Mouse (Mus musculus) effector memory CD4-positive, alpha-beta T cell, adult 7 months (primary cell): ENCODE results near the gene Atp5k. TPM values are rescaled to one million over a fixed set of nuclear protein-coding genes. Genes with fewer than 3 reads are reported as not detected.

Source experiments
- polyA plus RNA-seq: library from polyadenylated mRNA; unstranded; fragments of 100-300 nt; shearing (Covaris generic); gene quantifications from one replicate; pipeline ENCODE4 v1.2.1, GENCODE M21; 2017

Atp5k gene
- polyA plus RNA-seq: 97.6 TPM

DNA sequence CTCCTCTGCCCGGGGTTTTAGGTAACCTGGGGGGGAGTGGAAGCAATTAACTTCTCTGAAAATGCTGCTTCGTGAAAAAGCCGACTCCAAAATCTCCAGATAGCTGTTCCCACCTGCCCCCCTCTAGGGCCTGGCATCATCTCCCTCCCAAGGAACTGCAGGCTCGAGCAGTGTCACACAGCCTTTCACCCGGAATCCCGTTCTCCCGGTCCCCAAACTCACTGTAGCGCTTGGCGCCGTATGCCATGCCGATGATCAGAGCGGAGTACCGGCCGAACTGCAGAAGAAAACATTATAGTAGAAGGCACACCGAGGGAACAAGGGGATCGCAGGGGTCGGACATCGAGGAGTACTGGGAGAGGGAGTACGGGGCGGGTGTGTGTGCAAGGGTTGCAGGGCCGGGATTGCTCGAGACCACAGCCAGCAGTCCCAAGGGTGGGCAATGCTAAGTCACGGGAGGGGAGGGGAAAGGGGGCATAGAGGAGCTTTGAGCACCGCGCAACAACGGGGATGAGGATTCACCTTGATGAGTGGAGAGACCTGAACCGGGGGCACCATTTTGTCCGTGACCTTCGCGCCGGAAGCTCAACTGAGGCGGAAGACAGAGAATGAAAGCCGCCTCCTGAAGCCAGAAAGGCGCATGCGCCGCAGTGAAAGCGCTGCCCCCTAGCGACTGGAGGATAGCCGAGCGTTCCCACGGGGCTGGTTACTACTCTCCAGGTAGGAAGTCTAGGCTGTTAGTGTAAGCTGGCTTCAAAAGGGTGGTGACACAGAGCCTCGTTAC is at the start of gene Atp5k:
TSS of gene Atp5k (minus strand) at position 645 of the 784 bp plus-strand sequence.

DNA sequence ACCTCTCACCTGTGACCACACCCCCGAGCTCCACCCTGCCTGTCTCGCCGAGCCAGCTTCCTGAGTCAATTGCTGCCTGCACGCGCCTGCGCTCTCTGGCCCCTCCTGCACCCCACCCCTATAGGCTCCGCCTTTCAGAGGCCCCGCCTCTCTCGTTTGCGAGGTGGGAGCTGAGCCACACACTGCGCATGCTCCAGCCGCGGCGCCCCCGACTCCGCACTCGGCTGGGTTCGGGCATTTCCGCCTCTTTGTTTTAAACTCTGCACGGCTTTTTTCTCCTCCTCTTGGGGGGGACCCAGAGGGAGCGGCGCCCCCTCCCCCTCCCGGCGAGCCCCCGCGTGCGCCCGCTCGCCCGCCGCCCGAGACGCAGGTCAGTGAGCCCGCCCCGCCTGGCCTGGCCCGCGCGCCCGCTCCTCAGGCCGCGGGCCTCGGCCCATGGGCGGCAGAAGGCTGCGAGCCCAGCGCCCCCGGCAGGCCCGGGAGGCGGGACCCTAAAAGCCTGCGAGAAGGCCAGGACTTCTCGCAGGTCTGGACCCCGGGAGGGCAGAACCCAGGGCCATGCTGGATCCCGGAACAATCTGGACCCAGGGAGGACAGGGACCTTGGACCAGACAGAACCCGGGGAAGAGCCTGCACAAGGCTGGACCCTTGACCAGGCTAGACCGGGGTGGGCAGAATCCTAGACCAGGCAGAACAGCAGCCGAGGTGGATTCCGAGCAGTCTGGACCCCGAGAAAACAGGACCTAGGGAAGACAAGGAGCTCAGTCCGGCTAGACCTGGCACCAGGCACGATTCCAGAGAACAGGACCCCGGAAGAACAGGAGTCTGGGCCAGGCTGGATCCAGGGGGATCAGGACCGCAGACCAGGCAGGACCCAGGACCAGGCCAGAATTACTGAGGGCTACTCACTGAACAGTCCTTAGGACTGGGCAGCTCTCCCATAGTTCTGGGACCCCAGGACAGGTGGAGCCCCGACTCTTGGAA is 27.1 kb upstream of the Atp5k start, which contains the start of gene Pcgf3:
TSS of gene Pcgf3 (plus strand) at position 151 of the 984 bp plus-strand sequence.

DNA sequence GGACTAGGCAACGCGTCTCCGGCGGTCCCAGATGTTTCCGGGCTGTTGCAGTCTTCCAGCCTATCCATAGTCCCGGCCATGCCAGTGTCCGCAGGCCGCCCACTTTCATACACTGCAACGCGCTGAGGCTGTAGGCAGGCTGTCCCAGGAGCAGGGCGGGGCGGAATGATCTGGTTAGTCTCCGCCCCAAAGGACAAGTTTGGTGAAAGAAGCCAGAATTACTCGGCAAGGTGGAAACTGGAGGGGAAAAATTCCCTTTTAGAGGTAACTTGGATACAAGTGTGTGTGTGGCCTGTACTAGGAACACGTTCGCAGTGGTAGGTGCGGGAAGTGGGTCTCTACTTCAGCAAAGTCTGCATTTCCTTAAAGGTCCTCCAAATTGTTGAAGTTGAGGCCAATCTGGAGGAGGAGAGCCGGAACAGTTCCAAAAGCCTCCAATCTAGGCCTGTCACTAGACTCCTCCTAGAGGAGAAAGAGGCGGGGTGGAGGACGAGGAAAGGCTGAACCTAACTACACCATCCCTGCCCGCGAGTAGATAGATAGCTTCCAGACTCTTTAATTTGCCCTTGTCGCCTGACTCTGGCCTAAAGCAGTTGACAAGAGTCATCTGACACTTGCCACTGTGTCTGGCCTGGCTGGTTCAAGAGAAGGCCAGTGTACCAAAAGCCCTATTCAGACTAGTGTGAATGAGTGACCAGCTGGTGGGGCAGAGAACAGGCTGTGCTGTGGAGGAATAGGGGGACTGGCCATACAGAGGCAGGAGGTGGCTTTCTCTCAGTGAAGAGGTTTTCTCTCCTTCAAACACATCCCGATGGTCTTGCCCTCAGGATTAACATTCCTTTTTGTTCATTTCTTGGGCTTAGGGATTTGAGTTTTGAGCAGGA is 14.8 kb upstream of the Atp5k start, which contains the start of gene Mfsd7a:
TSS of gene Mfsd7a (minus strand) at position 107 of the 884 bp plus-strand sequence.

DNA sequence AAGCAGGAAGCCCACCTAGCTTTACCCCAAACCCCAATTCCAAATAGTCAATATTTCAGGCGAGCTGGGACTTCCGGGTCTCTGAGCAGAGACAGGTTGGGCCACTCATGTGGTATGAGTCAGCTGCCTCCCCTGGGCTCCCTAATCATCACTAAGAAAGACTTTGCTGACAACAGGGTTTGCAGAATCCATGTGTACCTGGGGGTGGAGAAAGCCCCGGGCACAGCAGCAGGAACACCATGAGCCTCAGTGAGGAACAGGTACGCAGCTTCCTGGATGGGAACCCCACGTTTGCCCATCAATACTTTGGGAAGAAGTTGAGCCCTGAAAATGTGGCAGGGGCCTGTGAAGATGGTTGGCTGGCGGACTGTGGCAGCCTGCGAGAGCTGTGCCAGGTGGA is 46.0 kb downstream of the Atp5k start, which contains the start of gene Pde6b:
TSS of gene Pde6b (plus strand) at position 191 of the 400 bp plus-strand sequence.

Other genes starting within 250 kb of the Atp5k start
- 35.5 TPM for gene Dr1, start 165.6 kb downstream of the Atp5k start, polyA plus RNA-seq
- gene Pigg, start 121.8 kb downstream of the Atp5k start, polyA plus RNA-seq: 2.8 TPM
- not detected for gene Gm42517, start 66.5 kb downstream of the Atp5k start, polyA plus RNA-seq
- 0.32 TPM for gene Pde6b, start 46.1 kb downstream of the Atp5k start, polyA plus RNA-seq
- gene Mfsd7a, start 14.4 kb upstream of the Atp5k start, polyA plus RNA-seq: not detected
- 10.4 TPM for gene Pcgf3, start 26.8 kb upstream of the Atp5k start, polyA plus RNA-seq
- not detected for gene Cplx1, start 115.6 kb upstream of the Atp5k start, polyA plus RNA-seq
- gene Gak, start 195.3 kb upstream of the Atp5k start, polyA plus RNA-seq: 168 TPM
- 25.3 TPM for gene Tmem175, start 195.3 kb upstream of the Atp5k start, polyA plus RNA-seq
- 27.1 TPM for gene Idua, start 225.9 kb upstream of the Atp5k start, polyA plus RNA-seq
- 14.6 TPM for gene Dgkq, start 235.2 kb upstream of the Atp5k start, polyA plus RNA-seq
- 0.10 TPM for gene Slc26a1, start 241.1 kb upstream of the Atp5k start, polyA plus RNA-seq